Mouse (Mus musculus): ENCODE measurements around the gene Exoc3l4. TPM values are rescaled to one million over a fixed set of nuclear protein-coding genes. Genes with fewer than 3 reads are reported as not detected.

Gene Exoc3l4
- polyA plus RNA-seq, 1 experiment from 2014 or later: 2.3 TPM

DNA sequence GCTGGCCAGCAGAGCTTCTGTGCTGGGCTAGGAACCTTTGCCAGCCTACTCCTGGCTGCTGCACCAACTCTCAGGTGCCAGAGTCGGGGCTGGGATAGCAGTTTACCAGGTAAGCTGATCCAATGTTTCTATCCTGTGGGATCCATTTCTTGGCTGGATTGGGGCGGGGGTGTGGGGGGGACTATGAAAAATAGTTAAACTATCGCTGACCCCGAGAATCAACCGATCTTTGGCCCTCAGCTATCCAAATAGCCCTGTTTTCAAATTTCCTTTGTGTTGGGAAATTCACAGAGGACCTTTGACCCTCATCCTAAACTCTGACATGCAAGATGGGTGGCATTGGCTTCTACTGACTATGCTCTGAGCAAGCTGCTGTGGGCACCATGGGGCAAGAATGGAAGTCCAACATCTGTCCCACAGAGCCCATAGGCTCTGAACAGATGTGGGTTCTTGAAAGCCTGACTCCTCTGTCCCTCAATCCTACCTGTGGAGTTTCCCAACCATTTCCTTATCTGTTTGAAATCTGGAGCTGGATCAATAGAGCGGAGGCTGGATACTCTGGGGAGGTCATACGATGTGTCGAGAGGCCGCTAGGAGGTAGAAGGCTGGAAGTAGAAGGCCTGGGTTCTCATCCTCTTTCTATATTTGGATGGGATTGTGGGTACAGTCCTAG is 24.0 kb downstream of the Exoc3l4 start:
- Histone ChIP-seq H3K27me3 (peaks cover 82% of the 10 kb centered on the region), H3K27ac (replicated peaks) (no peak overlapping the region), H3K9ac (no peak overlapping the region), H3K9me3 (no peaks in the 10 kb centered on the region), H3K36me3 (no peaks in the 10 kb centered on the region), H3K4me3 (no peak overlapping the region), H3K4me2 (no peak overlapping the region), H3K4me1 (replicated peaks) (peaks cover 25% of the 10 kb centered on the region)
- no peak for ATAC-seq (ENCODE audit: low read depth)
- 90% methylated on average over 9 of the region's 9 CpGs for WGBS

GRCm38 (mm10) chr12:111441523-111441922 is 24.7 kb downstream of the Exoc3l4 start:
- H3K9me3 ChIP-seq: no peaks in the 10 kb centered on the region
- H3K4me2 ChIP-seq: no peak overlapping the region
- H3K9ac ChIP-seq: no peak overlapping the region
- ATAC-seq (ENCODE audit: low read depth): no peak
- 50% methylated on average over 3 of the region's 3 CpGs for WGBS
- no peak overlapping the region for H3K4me3 ChIP-seq
- no peak overlapping the region for H3K27ac ChIP-seq (replicated peaks)
- H3K27me3 ChIP-seq: peaks cover 89% of the 10 kb centered on the region
- H3K4me1 ChIP-seq (replicated peaks): peaks cover 30% of the 10 kb centered on the region
- H3K36me3 ChIP-seq: no peaks in the 10 kb centered on the region

GRCm38 (mm10) chr12:111442309-111443010 is 25.6 kb downstream of the Exoc3l4 start, which contains the start of gene Tnfaip2:
Tnfaip2 (plus strand) TSS chr12:111442469.
- WGBS: under 1% methylated on average over 48 of the region's 48 CpGs
- H3K4me2 ChIP-seq: peak within 1 kb of the TSS; percentile 63
- no peaks in the 10 kb centered on the region for H3K36me3 ChIP-seq
- no peaks in the 10 kb centered on the region for H3K9me3 ChIP-seq
- ATAC-seq (ENCODE audit: low read depth): peak; percentile 57
- peak within 1 kb of the TSS; percentile 34 for H3K4me3 ChIP-seq
- H3K27ac ChIP-seq (replicated peaks): no peak within 1 kb of the TSS
- peak within 1 kb of the TSS; percentile 39 for H3K9ac ChIP-seq
- peaks cover 95% of the 10 kb centered on the region for H3K27me3 ChIP-seq
- H3K4me1 ChIP-seq (replicated peaks): peaks cover 33% of the 10 kb centered on the region

- no peak for ATAC-seq (ENCODE audit: low read depth)
- peaks cover 36% of the 10 kb centered on the region for H3K4me1 ChIP-seq (replicated peaks)
- peak overlapping the region; percentile 63 for H3K4me2 ChIP-seq
- H3K9ac ChIP-seq: no peak overlapping the region
- 10% methylated on average over 15 of the region's 15 CpGs for WGBS
- peaks cover 97% of the 10 kb centered on the region for H3K27me3 ChIP-seq
- H3K27ac ChIP-seq (replicated peaks): no peak overlapping the region
- peak overlapping the region; percentile 34; the same call in 1 of the 2 replicates for H3K4me3 ChIP-seq
- H3K36me3 ChIP-seq: no peaks in the 10 kb centered on the region
- no peaks in the 10 kb centered on the region for H3K9me3 ChIP-seq
Observed at GRCm38 (mm10) chr12:111443011-111443870, 26.4 kb downstream of the Exoc3l4 start.

DNA sequence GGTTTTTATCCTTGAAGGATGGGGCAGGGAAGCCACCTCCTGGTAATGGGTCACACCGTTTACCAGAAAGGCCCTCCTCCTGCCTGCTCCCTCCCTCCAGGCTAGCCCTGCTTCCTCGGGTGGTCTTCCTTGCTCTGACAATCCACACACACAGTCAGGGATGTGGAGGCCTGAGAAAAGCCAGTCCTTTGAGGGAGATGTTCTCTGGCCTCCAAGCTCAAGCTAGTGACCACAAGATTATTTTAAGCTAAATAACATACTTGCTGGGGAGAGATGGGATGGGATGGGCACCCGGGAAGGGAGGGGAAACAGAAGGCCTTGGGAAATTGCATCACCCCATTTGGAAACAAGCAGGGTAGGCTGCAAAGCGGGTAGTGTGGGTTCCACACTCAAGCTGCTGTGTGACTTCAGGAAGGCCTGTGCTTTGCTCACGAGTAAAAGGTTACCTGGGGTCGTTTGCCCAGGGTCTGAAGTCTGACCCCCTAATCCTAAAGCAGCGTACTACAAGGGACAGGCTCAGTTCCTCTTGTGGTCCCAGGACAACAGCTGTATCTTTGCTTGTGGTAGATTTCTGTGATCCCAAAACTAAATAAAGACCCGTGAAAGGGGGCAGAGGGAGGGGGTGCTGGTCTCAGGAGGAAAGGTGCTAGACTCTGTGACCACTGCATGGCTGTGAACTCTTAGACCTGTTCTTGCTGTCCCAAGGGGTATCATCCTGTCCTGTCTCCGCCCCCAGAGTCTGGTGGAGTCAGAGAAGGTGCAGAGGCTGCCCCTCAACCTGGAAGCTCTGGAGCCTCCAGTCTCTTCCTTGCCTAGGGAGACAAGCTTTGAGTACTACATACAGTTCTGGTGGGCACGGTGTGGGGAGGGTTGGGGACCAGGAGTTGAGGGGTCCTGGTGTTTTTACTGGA is 27.4 kb downstream of the Exoc3l4 start:
- H3K9ac ChIP-seq: no peak overlapping the region
- WGBS: 22% methylated on average over 10 of the region's 10 CpGs
- no peaks in the 10 kb centered on the region for H3K36me3 ChIP-seq
- H3K4me2 ChIP-seq: no peak overlapping the region
- peaks cover 97% of the 10 kb centered on the region for H3K27me3 ChIP-seq
- H3K4me3 ChIP-seq: no peak overlapping the region
- H3K4me1 ChIP-seq (replicated peaks): peaks cover 36% of the 10 kb centered on the region
- no peak for ATAC-seq (ENCODE audit: low read depth)
- no peak overlapping the region for H3K27ac ChIP-seq (replicated peaks)
- no peaks in the 10 kb centered on the region for H3K9me3 ChIP-seq

DNA sequence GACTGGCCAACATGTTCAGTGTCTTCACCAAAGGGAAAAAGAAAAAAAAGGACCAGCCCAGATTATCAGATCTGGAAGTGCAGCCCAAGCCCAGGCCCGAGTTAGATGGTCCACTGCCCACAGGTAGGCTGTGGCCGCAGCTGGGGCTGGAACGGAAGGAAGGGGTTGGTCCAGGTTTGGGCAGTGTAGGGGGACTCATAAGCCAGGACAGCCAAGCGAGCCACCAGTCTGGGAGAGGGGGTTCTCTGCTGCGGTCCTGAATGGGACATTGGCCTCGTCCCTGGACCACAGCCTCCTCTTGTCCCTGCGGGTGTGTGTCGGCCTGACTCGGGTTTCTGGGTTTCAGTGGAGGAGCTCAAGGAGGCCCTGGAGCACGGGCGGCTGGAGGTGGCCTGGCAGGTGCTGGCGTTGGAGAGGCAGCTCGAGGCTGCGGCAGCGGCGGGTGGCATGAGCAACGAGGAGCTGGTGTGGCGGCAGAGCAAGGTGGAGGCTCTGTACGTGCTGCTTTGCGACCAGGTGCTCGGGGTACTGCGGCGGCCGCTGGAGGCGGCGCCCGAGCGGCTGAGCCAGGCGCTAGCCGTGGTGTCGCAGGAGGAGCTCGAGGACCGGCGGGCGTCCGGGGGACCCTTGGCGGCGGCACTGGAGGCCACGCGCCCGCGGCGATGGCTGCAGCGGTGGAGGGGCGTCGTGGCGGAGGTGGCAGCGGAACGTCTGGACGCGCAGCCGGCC is 28.5 kb downstream of the Exoc3l4 start:
- no peak overlapping the region for H3K9ac ChIP-seq
- no peak for ATAC-seq (ENCODE audit: low read depth)

GRCm38 (mm10) chr12:111445890-111446613 is 29.2 kb downstream of the Exoc3l4 start:
- H3K36me3 ChIP-seq: no peaks in the 10 kb centered on the region
- peak overlapping the region; percentile 47 for H3K4me2 ChIP-seq
- H3K4me1 ChIP-seq (replicated peaks): peaks cover 36% of the 10 kb centered on the region
- WGBS: 7% methylated on average over 27 of the region's 27 CpGs
- H3K9me3 ChIP-seq: no peaks in the 10 kb centered on the region
- H3K27me3 ChIP-seq: peaks cover 100% of the 10 kb centered on the region
- peak overlapping the region; percentile 24 for H3K4me3 ChIP-seq
- no peak overlapping the region for H3K9ac ChIP-seq
- ATAC-seq (ENCODE audit: low read depth): no peak
- H3K27ac ChIP-seq (replicated peaks): no peak overlapping the region

More for the DNA sequence above, 28.5 kb downstream of the Exoc3l4 start:
- no peak overlapping the region for H3K27ac ChIP-seq (replicated peaks)
- H3K4me1 ChIP-seq (replicated peaks): peaks cover 36% of the 10 kb centered on the region
- peaks cover 100% of the 10 kb centered on the region for H3K27me3 ChIP-seq
- peak overlapping the region; percentile 47 for H3K4me2 ChIP-seq
- 5% methylated on average over 50 of the region's 52 CpGs for WGBS
- peak overlapping the region; percentile 24 for H3K4me3 ChIP-seq
- H3K9me3 ChIP-seq: no peaks in the 10 kb centered on the region
- H3K36me3 ChIP-seq: no peaks in the 10 kb centered on the region

GRCm38 (mm10) chr12:111446745-111447144 is 29.9 kb downstream of the Exoc3l4 start:
- no peak overlapping the region for H3K27ac ChIP-seq (replicated peaks)
- no peak overlapping the region for H3K4me3 ChIP-seq
- H3K9ac ChIP-seq: no peak overlapping the region
- peaks cover 34% of the 10 kb centered on the region for H3K4me1 ChIP-seq (replicated peaks)
- WGBS: 21% methylated on average over 5 of the region's 5 CpGs
- no peak for ATAC-seq (ENCODE audit: low read depth)
- H3K9me3 ChIP-seq: no peaks in the 10 kb centered on the region
- peaks cover 100% of the 10 kb centered on the region for H3K27me3 ChIP-seq
- no peaks in the 10 kb centered on the region for H3K36me3 ChIP-seq
- H3K4me2 ChIP-seq: no peak overlapping the region

DNA sequence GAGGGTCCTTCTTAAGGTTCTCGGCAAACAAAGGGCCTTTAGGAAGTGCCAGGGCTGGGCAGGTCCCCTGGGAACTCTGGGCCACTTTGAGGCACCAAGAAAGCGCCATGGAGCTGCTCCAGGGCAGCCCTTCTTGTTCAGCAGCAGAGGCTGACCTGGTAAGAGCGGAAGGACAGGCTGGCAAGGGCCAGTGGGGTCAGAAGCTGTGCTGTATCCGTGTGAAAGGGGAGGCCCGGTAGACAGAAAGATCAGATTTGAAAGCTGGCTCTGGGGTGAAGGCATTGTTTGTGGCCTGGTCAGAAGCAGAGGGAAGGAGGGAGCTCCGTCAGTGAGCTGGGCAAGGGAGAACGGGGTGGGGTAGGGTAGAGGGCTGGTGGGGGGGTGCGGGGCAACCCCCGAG is 30.5 kb downstream of the Exoc3l4 start:
- Histone ChIP-seq H3K36me3 (no peaks in the 10 kb centered on the region), H3K27me3 (peaks cover 100% of the 10 kb centered on the region), H3K9me3 (no peaks in the 10 kb centered on the region), H3K4me3 (no peak overlapping the region), H3K27ac (replicated peaks) (no peak overlapping the region), H3K4me2 (no peak overlapping the region), H3K4me1 (replicated peaks) (peaks cover 28% of the 10 kb centered on the region), H3K9ac (no peak overlapping the region)
- ATAC-seq (ENCODE audit: low read depth): no peak
- WGBS: 8% methylated on average over 9 of the region's 9 CpGs

GRCm38 (mm10) chr12:111447898-111448760 is 31.3 kb downstream of the Exoc3l4 start:
- Histone ChIP-seq H3K4me1 (replicated peaks) (peaks cover 20% of the 10 kb centered on the region), H3K27me3 (peaks cover 98% of the 10 kb centered on the region), H3K9me3 (no peaks in the 10 kb centered on the region), H3K4me2 (no peak overlapping the region), H3K27ac (replicated peaks) (no peak overlapping the region), H3K36me3 (no peaks in the 10 kb centered on the region), H3K9ac (no peak overlapping the region), H3K4me3 (no peak overlapping the region)
- ATAC-seq (ENCODE audit: low read depth): no peak
- WGBS: 18% methylated on average over 22 of the region's 22 CpGs

Data from neural tube, embryonic 13.5 days (tissue).